Mouse (Mus musculus) MEL (cell line): ENCODE results near the gene Tmem102. TPM values are rescaled to one million over a fixed set of nuclear protein-coding genes. Genes with fewer than 3 reads are reported as not detected.
A peak's percentile ranks its signal among the peaks of the same experiment; 100 is the strongest.

Experiments
- DNase-seq: peaks from one replicate; pipeline ENCODE4 v3.0.0; 2011; ENCODE audit warnings: low read depth, low spot score
- H3K27ac ChIP-seq: 2 replicates; pipeline ENCODE4 v1.5.1; 2012; ENCODE audit warnings: low read depth, mild to moderate bottlenecking, control low read depth, low read length, moderate library complexity; ENCODE audit not compliant: control insufficient read depth
- H3K27me3 ChIP-seq, 2 experiments: fragments of 150-350 bp in 1 of 2; sonication (generic) in 1 of 2; 2 replicates each; pipeline ENCODE4 v1.6.1; 2012; ENCODE audit warnings: low read length in 2 of 2, mild to moderate bottlenecking in 2 of 2, improper control_type of control experiment in 1 of 2, moderate library complexity in 1 of 2; ENCODE audit not compliant: insufficient read depth in 2 of 2, control insufficient read depth in 1 of 2
- H3K36me3 ChIP-seq, 2 experiments: 2 replicates each; pipeline ENCODE4 v1.6.1; 2012 to 2014; ENCODE audit warnings: low read length in 2 of 2, improper control_type of control experiment in 1 of 2, inconsistent platforms in 1 of 2, mild to moderate bottlenecking in 1 of 2; ENCODE audit not compliant: insufficient read depth in 2 of 2, control insufficient read depth in 1 of 2
- H3K4me1 ChIP-seq, 2 experiments: fragments of 150-350 bp in 1 of 2; sonication (generic) in 1 of 2; 2 replicates each; pipeline ENCODE4 v1.6.1; 2012; ENCODE audit warnings: low read length in 2 of 2, improper control_type of control experiment in 1 of 2, mild to moderate bottlenecking in 1 of 2; ENCODE audit not compliant: insufficient read depth in 2 of 2, control insufficient read depth in 1 of 2
- H3K4me3 ChIP-seq, 2 experiments: fragments of 150-350 bp in 1 of 2; sonication (generic) in 1 of 2; 2 replicates each; pipeline ENCODE4 v1.5.1; 2012; ENCODE audit warnings: low read depth in 2 of 2, low read length in 2 of 2, mild to moderate bottlenecking in 2 of 2, moderate library complexity in 2 of 2, control low read depth in 1 of 2, improper control_type of control experiment in 1 of 2; ENCODE audit not compliant: control insufficient read depth in 1 of 2, insufficient read depth in 1 of 2
- H3K79me2 ChIP-seq: 2 replicates; pipeline ENCODE4 v1.6.1; 2012; ENCODE audit warnings: mild to moderate bottlenecking, low read length, moderate library complexity; ENCODE audit not compliant: control insufficient read depth, poor library complexity, insufficient read depth
- H3K9ac ChIP-seq: 2 replicates; pipeline ENCODE4 v1.6.1; 2012; ENCODE audit warnings: low read depth, mild to moderate bottlenecking, control low read depth, low read length, moderate library complexity; ENCODE audit not compliant: control insufficient read depth, poor library complexity, severe bottlenecking
- H3K9me3 ChIP-seq: fragments of 150-350 bp; sonication (generic); replicated peaks from 2 replicates; pipeline ENCODE4 v1.6.1; 2012; ENCODE audit warnings: mild to moderate bottlenecking, low read length, improper control_type of control experiment, moderate library complexity; ENCODE audit not compliant: insufficient read depth
- CHD1 ChIP-seq: IDR thresholded peaks from 2 replicates; pipeline ENCODE4 v1.6.1; 2012; ENCODE audit warnings: low read depth, mild to moderate bottlenecking, inconsistent platforms, low read length, improper control_type of control experiment
- CTCF ChIP-seq, 3 experiments: IDR thresholded peaks in 2 of 3; conservative IDR thresholded peaks in 1 of 3; 2 replicates each; pipeline ENCODE4 v1.5.1; 2011 to 2012; ENCODE audit warnings: low read length in 3 of 3, low read depth in 2 of 3, mild to moderate bottlenecking in 2 of 3, improper control_type of control experiment in 1 of 3, inconsistent platforms in 1 of 3, mixed read lengths in 1 of 3, moderate library complexity in 1 of 3; ENCODE audit not compliant: control insufficient read depth in 1 of 3, insufficient read depth in 1 of 3, poor library complexity in 1 of 3, severe bottlenecking in 1 of 3
- ELF1 ChIP-seq: IDR thresholded peaks from 2 replicates; pipeline ENCODE4 v1.6.1; 2014; ENCODE audit warnings: low read depth, mild to moderate bottlenecking, inconsistent platforms, low read length, improper control_type of control experiment, moderate library complexity
- GABPA ChIP-seq: IDR thresholded peaks from 2 replicates; pipeline ENCODE4 v1.6.1; 2012; ENCODE audit warnings: low read depth, mild to moderate bottlenecking, inconsistent platforms, low read length, improper control_type of control experiment, moderate library complexity
- HCFC1 ChIP-seq: IDR thresholded peaks from 2 replicates; pipeline ENCODE4 v1.6.1; 2012; ENCODE audit warnings: low read depth, mild to moderate bottlenecking, inconsistent platforms, low read length, improper control_type of control experiment, moderate library complexity
- KAT2A ChIP-seq: conservative IDR thresholded peaks from 2 replicates; pipeline ENCODE4 v1.6.1; 2012; ENCODE audit warnings: low read depth, low read length, improper control_type of control experiment, inconsistent platforms
- MAFK ChIP-seq: IDR thresholded peaks from 2 replicates; pipeline ENCODE4 v1.6.1; 2011; ENCODE audit warnings: low read depth, mild to moderate bottlenecking, low read length, improper control_type of control experiment, borderline replicate concordance
- MAX ChIP-seq: IDR thresholded peaks from 2 replicates; pipeline ENCODE4 v1.6.1; 2011; ENCODE audit warnings: low read length, improper control_type of control experiment
- MXI1 ChIP-seq: IDR thresholded peaks from 2 replicates; pipeline ENCODE4 v1.6.1; 2011; ENCODE audit warnings: mild to moderate bottlenecking, low read depth, low read length, improper control_type of control experiment
- NELFE ChIP-seq: IDR thresholded peaks from 2 replicates; pipeline ENCODE4 v1.6.1; 2011; ENCODE audit warnings: low read depth, low read length, improper control_type of control experiment
- NRF1 ChIP-seq: IDR thresholded peaks from 2 replicates; pipeline ENCODE4 v1.6.1; 2014; ENCODE audit warnings: low read depth, mild to moderate bottlenecking, inconsistent platforms, low read length, improper control_type of control experiment, moderate library complexity; ENCODE audit not compliant: poor library complexity, insufficient read depth, severe bottlenecking
- POLR2A ChIP-seq, 2 experiments: IDR thresholded peaks; 2 replicates each; pipeline ENCODE4 v1.6.1; 2011 to 2012; ENCODE audit warnings: low read length in 2 of 2, mild to moderate bottlenecking in 2 of 2, control low read depth in 1 of 2, improper control_type of control experiment in 1 of 2, low read depth in 1 of 2, moderate library complexity in 1 of 2; ENCODE audit not compliant: control insufficient read depth in 1 of 2, insufficient read depth in 1 of 2, poor library complexity in 1 of 2
- RAD21 ChIP-seq: IDR thresholded peaks from 2 replicates; pipeline ENCODE4 v1.6.1; 2011; ENCODE audit warnings: mild to moderate bottlenecking, low read depth, low read length, improper control_type of control experiment
- SIN3A ChIP-seq: IDR thresholded peaks from 2 replicates; pipeline ENCODE4 v1.6.1; 2012; ENCODE audit warnings: low read length, improper control_type of control experiment, inconsistent platforms
- SMC3 ChIP-seq: IDR thresholded peaks from 2 replicates; pipeline ENCODE4 v1.6.1; 2011; ENCODE audit warnings: low read depth, low read length, improper control_type of control experiment
- TAL1 ChIP-seq: IDR thresholded peaks from 2 replicates; pipeline ENCODE4 v1.6.1; 2012; ENCODE audit warnings: mild to moderate bottlenecking, inconsistent platforms, low read length, moderate library complexity, mixed read lengths
- TCF12 ChIP-seq: IDR thresholded peaks from 2 replicates; pipeline ENCODE4 v1.6.1; 2014; ENCODE audit warnings: low read depth, mild to moderate bottlenecking, inconsistent platforms, low read length, improper control_type of control experiment, moderate library complexity
- ZC3H11A ChIP-seq: IDR thresholded peaks from 2 replicates; pipeline ENCODE4 v1.6.1; 2012; ENCODE audit warnings: low read depth, mild to moderate bottlenecking, inconsistent platforms, low read length, improper control_type of control experiment
- ZMIZ1 ChIP-seq: IDR thresholded peaks from 2 replicates; pipeline ENCODE4 v1.6.1; 2012; ENCODE audit warnings: low read depth, mild to moderate bottlenecking, inconsistent platforms, low read length, improper control_type of control experiment, moderate library complexity
- polyA plus RNA-seq, 2 experiments: library from polyadenylated mRNA; stranded (reverse) in 1 of 2; unstranded in 1 of 2; fragments of >175 nt in 1 of 2; fragments of >200 nt in 1 of 2; gene quantifications; 2 replicates each; pipeline versions ENCODE4 v1.2.1 to v1.2.4; 2012; ENCODE audit warnings: low replicate concordance in 2 of 2, low read depth in 1 of 2; ENCODE audit not compliant: insufficient read length in 2 of 2, insufficient read depth in 1 of 2, missing spikeins in 1 of 2
- total RNA-seq: library from RNA; depleted of rRNA; stranded (reverse); fragments of 300-350 nt; gene quantifications from 2 replicates; pipeline ENCODE4 v1.2.3, GENCODE M21; 2012

Tmem102 gene
- total and polyA plus RNA-seq, 3 experiments: 0.31 to 2.4 TPM; not detected in 1

- no peaks in the 10 kb centered on the region for H3K79me2 ChIP-seq
- no peak overlapping the region for H3K4me3 ChIP-seq
- H3K4me1 ChIP-seq: no peaks in the 10 kb centered on the region
- TF ChIP-seq POLR2A (IDR thresholded peaks at IDR 0.05; ENCODE audit: control insufficient read depth in 1 of 2, insufficient read depth in 1 of 2, low read depth in 1 of 2, low read length in 2 of 2, poor library complexity in 1 of 2) (no peak), RAD21 (peak; percentile 45), SIN3A (no peak), TAL1 (no peak), ZC3H11A (peak; percentile 15; the same call in 1 of the 2 replicates), SMC3 (peak; percentile 59), GABPA (no peak), CTCF (IDR thresholded peaks at IDR 0.05 in 2 of 3, conservative IDR thresholded peaks at IDR 0.05 in 1 of 3; ENCODE audit: control insufficient read depth in 1 of 3, insufficient read depth in 1 of 3, low read depth in 2 of 3, low read length in 3 of 3, poor library complexity in 1 of 3, severe bottlenecking in 1 of 3) (peak in 2 of 3 experiments; percentile 35 to 52; a peak in 4 of 6 replicates), TCF12 (no peak), NELFE (no peak), MXI1 (no peak), HCFC1 (no peak)
- TF ChIP-seq, all 39 proteins: peak for 4
- DNase-seq: no peak
- Histone ChIP-seq H3K27me3 (peaks cover 2 to 3% of the 10 kb centered on the region in 2 experiments), H3K9me3 (no peaks in the 10 kb centered on the region), H3K27ac (no peak overlapping the region), H3K9ac (no peak overlapping the region), H3K36me3 (no peaks in the 10 kb centered on the region)
Observed at GRCm38 (mm10) chr11:69810280-69810679, 4.9 kb upstream of the Tmem102 start.

- Histone ChIP-seq H3K27ac (no peak overlapping the region), H3K9me3 (no peaks in the 10 kb centered on the region)
- TF ChIP-seq CTCF (IDR thresholded peaks at IDR 0.05 in 2 of 3, conservative IDR thresholded peaks at IDR 0.05 in 1 of 3; ENCODE audit: control insufficient read depth in 1 of 3, insufficient read depth in 1 of 3, low read depth in 2 of 3, low read length in 3 of 3, poor library complexity in 1 of 3, severe bottlenecking in 1 of 3) (no peak), NRF1 (no peak), KAT2A (no peak), ZC3H11A (no peak), CHD1 (no peak), MAFK (no peak), POLR2A (IDR thresholded peaks at IDR 0.05; ENCODE audit: control insufficient read depth in 1 of 2, insufficient read depth in 1 of 2, low read depth in 1 of 2, low read length in 2 of 2, poor library complexity in 1 of 2) (no peak), ZMIZ1 (no peak), MXI1 (no peak), SMC3 (no peak), ELF1 (no peak), MAX (no peak), TAL1 (no peak)
- TF ChIP-seq, all 39 proteins: peak for 0
- H3K27me3 ChIP-seq: peaks cover 2 to 3% of the 10 kb centered on the region in 2 experiments
- H3K4me1 ChIP-seq: peaks cover 0 to 7% of the 10 kb centered on the region in 2 experiments; a peak in 2 of 4 replicates
- DNase-seq: no peak
- H3K9ac ChIP-seq: no peak overlapping the region
- H3K79me2 ChIP-seq: peaks cover 5% of the 10 kb centered on the region; the same call in 1 of the 2 replicates
- no peak overlapping the region for H3K4me3 ChIP-seq
- no peaks in the 10 kb centered on the region for H3K36me3 ChIP-seq
Observed at GRCm38 (mm10) chr11:69807641-69808040, 2.2 kb upstream of the Tmem102 start.
